Mouse (Mus musculus) splenic B cell, adult 2 months (primary cell): ENCODE results near the gene Ccdc167.

Source experiments
- DNase-seq: peaks from one replicate; pipeline ENCODE4 v3.0.0-alpha.2; 2011; ENCODE audit warnings: low read depth, low spot score
- H3K27me3 ChIP-seq: 2 replicates; pipeline ENCODE4 v1.6.1; 2012; ENCODE audit warnings: mild to moderate bottlenecking, low read length, moderate library complexity, mixed read lengths; ENCODE audit not compliant: control insufficient read depth, poor library complexity, insufficient read depth, severe bottlenecking
- H3K36me3 ChIP-seq: 2 replicates; pipeline ENCODE4 v1.6.1; 2012; ENCODE audit warnings: mild to moderate bottlenecking, low read length, moderate library complexity, mixed read lengths; ENCODE audit not compliant: control insufficient read depth, poor library complexity, insufficient read depth, severe bottlenecking

Gene Ccdc167

DNA sequence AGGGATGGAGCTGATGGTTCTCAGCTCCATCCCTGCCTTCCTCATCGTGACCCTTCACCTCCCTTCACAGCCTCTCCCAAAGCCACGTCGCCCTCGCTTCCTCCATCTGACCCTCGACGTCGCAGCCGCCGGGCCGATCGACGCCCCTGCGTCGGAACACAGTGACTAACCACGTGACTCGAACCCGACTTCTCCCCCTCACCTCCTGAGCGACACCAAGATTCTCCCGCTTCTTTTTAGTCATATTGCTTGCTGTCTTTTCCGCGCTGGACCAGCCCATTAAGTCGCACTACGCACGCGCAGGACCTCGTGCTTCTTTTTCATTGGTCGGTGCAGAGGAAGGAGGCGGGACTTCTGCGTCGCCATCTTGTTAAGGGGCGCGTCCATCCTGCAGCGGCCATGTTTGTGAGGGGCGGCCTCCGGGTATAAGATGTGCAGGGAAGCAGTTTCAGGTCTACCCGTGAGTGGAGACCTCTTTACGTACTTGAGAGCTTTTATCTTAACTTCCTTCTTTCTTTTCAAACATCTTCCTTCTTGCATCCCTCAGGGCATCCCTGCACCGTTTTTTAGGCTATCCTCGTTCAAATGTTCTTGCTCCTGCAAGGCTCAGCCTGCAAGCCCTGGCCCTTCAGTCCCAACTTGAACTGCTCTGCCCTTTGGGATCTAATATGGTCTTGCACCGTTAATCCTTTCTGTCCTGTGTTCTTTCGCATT is at the start of gene Ccdc167:
Ccdc167 (minus strand) TSS at position 313 of the 714 bp plus-strand sequence.
- peak; percentile 98 for DNase-seq
- H3K36me3 ChIP-seq: no peaks in the 10 kb centered on the region
- H3K27me3 ChIP-seq: no peaks in the 10 kb centered on the region; the same call in 1 of the 2 replicates

DNA sequence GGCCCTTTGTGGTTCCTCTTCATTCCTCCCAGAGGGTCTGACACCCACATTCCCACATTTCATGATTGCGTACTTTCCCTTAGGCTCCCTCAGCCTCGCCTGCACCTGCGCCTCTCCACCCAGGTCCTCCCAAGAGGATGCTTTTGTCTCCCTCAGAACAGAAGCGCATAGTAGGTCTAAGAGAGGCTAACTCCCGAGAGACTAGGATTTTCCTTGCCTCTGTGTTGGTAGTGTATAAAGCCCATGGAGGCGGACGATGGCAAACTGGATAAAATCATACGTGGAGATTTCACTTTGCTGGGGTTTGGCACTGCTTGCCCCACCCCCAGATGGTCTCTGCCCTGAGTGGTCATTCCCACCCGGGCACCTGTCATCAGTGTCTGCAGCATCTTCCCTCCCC is 48.5 kb upstream of the Ccdc167 start:
- Histone ChIP-seq H3K36me3 (no peaks in the 10 kb centered on the region), H3K27me3 (no peaks in the 10 kb centered on the region)
- DNase-seq: no peak

DNA sequence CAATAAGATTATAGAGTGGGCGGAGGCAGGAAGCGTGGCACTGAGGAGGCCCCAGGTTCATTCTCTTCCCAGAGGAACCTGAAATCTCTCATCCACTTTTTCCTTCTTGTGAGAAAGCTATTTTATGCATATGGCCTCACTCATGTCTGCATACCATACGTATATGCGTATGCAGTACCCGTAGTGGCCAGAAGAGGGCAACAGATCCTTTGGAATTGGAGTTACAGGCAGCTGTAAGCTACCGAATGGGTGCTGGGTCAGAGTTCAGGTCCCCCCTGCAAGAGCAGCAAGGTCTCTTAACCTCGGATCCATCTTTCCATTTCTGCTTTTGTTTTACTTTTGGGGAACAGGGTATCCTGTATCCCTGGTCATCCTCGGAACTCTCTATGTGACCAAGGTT is 45.7 kb upstream of the Ccdc167 start:
- DNase-seq: peak; percentile 80
- Histone ChIP-seq H3K36me3 (no peaks in the 10 kb centered on the region), H3K27me3 (no peaks in the 10 kb centered on the region)

DNA sequence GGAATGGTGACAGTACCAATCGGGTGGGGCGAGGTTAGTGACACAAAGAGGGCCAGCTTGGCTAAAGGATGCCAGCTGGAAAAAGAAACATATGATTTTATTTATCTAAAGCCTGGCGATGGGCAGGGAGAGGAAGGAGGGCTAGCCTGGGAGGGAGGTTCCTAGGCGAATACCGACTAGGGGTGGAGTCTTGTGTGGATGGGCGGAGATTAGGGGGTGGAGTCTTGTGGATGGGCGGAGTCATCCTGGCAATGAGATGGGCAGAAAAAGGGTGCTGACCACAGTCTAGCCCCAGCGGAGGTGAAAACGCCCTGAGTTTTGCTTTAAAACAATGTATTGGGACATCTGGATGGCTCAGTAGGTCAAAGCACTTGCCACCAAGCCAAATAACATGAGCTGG is 45.1 kb upstream of the Ccdc167 start:
- Histone ChIP-seq H3K36me3 (no peaks in the 10 kb centered on the region), H3K27me3 (no peaks in the 10 kb centered on the region)
- DNase-seq: no peak

DNA sequence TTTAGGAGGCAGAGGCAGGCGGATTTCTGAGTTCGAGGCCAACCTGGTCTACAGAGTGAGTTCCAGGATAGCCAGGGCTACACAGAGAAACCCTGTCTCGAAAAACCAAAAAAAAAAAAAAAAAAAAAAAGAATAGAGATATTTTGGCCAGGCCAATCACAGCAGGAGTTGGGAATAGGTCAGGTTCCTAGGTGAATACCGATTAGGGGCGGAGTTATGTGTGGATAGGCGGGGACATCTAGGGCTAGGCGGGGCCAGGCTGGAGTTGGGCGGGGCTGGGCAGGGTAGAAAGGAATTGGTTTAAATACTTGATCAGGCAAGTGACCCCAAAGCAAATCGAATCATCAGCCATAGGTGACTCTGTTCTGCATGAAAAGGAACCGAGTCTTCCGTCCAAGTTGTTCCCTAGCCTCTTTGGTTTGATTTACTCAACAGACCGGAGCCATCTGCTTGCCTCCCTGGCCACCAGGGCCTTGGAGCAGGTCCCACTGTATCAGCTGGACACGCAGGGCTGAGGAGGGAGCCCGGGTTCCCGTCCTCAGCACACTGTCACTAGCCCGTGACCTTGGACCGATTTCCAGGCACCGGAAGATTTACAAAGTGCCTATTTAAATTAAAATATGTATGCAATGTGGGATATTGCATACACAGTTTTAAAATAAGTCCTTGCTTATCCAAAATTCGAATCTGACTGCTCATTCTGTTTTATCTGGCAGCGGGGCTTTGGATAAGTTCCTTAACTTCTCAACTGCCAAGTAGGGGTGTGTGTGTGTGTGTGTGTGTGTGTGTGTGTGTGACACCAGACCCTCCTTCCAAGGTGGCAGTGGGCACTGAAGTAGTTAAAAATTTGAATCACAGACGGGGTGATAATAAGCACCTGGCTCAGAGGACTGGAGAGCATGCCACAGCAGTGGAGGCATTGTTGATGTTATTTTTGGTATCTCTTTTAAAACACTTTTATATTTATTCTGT is 43.8 kb upstream of the Ccdc167 start:
- Histone ChIP-seq H3K27me3 (no peaks in the 10 kb centered on the region), H3K36me3 (no peaks in the 10 kb centered on the region)
- DNase-seq: no peak

DNA sequence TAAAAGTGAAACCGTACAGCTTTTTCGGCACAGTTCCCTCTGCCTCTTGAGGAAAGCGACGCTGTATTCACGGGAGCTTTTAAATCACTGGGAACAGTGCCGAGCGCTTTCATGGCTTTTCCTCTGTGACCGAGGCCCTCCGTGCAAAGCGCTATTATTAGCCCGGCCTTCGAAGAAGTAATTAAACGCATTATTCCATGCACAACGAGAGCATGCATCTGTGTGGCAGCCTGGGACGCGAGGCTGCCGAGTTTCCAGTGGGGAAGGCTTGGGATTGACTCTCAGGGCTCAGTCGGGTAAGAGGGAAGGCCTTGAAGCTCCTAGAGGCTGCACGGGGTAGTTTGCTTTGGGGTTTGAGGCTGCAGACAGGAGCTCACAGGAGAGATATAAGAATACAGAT is 43.1 kb upstream of the Ccdc167 start:
- DNase-seq: no peak
- Histone ChIP-seq H3K27me3 (no peaks in the 10 kb centered on the region), H3K36me3 (no peaks in the 10 kb centered on the region)

DNA sequence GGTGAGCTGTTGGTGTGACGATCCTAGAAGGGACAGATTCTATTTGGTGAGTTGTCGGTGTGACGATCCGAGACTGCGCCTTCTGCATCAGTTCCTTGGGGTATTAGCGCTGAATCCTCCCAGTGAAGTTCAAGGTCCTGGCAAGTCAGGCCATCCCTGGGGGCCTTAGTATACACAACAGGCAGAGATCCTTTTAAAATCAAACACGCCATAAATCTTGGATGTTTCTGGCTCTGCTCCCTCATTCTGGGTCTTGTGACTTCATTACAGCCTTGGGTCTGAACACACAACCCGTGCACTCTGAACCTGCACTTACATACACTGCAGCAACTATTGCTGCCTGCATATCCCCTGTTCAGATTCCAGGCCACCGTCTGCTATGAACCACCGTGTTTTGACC is 39.5 kb upstream of the Ccdc167 start:
- no peaks in the 10 kb centered on the region for H3K36me3 ChIP-seq
- H3K27me3 ChIP-seq: no peaks in the 10 kb centered on the region
- no peak for DNase-seq

DNA sequence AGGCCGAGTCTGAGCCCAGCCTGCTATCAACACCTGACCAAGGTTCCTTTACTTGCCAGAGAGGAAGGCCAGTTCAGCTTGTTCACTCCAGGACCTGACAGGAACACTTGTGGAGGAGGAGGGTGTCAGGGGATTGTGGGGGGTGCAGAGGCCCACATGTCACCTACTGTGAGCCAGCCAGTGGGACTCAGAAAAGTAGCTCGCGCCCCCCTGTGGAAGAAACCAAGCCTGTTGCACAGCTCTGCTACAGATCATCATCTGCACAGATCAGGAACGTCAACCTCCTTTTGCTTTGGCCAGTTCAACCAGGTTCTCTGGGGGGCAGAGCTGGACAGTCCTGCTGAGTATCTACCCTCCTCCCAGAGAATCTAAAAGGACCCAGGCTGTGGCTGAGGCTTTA is 37.7 kb upstream of the Ccdc167 start:
- H3K27me3 ChIP-seq: no peaks in the 10 kb centered on the region
- no peaks in the 10 kb centered on the region for H3K36me3 ChIP-seq
- no peak for DNase-seq

DNA sequence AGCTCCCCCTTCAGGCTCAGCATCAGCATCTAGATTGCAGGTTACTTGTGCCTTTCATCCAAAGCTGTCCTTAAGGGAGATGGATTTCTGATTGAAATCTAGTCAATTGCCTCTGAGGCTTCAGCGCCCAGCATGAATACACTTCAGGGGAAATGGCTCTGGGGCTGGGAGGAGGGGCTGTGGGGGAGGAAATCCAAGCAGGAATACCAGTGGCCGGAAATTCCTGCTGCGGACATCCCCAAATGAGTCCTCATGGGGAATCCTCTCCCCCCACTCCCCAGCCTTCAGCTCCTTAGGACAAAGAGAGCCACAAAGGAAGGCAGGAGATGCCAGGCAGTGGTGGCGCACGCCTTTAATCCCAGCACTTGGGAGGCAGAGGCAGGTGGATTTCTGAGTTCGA is 30.6 kb upstream of the Ccdc167 start:
- no peak for DNase-seq
- no peaks in the 10 kb centered on the region for H3K36me3 ChIP-seq
- H3K27me3 ChIP-seq: no peaks in the 10 kb centered on the region; the same call in 1 of the 2 replicates

DNA sequence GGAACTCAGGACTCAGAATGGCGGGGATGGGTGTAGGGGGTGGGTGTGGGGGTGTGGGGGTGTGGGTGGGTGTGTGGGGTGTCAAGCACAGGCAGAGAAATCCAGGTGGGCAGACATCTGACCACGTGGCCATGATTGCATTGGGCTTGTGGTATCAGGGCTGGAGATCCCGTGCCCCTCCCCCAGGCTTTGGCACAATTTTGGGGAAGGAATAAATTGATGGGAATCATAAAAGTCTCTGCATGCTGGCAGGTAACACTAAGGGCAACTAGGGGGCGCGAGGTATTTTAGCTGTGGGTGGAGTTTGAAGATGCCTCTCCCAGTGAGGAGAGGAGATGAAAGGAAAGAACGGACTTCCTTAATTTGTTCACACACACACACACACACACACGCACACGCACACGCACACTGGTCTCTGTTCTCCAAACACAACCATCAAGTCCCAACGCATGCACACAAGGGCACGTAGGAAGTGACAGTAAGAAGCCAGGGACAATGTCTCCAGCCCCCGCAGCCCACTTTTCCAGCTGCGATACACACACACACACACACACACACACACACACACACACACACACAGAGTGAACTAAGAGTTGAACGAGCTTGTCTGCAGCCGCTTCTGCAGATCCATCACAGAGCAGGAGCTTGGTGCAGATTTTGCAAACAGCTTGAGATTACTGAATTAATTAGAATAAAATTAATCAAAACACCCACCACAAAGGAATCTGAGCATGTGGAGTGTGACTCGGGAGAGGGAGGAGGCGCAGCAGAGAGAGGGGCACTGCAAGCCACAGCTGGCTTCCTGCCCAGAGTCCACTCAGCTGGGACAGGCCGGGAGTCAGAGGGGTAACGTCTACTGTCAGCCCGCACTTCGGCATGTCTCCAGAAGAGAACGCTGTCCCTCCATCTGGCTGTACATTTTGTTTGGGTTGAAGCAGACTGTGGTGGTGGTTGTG is 21.3 kb upstream of the Ccdc167 start:
- Histone ChIP-seq H3K36me3 (no peaks in the 10 kb centered on the region), H3K27me3 (no peaks in the 10 kb centered on the region)
- peak; percentile 40 for DNase-seq

DNA sequence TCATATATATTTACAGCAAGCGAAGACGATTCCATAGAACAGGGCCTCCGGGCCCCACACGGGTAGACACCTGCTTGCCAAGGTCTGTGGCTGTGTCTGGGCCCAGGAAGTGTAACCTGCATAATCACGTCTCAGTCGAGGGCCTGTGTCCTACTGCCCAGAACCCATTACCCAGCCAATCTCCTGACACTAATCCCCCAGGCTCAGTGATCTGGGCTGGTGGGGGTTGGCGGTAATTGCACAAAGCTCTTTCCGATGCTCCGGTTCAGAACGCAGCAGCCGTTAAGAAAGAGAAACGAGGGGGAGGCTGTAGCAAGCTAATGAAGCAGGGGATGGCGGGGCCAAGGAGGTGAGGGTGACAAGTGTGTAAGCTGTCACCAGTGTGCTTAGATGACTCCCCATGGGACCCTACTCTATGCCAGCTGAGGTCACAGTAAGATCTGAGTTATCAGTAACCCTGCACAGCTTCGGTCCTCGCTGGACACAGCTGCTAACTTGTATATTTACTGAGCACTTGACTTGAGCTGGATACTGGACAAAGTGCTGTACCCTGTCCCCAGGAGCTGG is 19.7 kb upstream of the Ccdc167 start:
- H3K27me3 ChIP-seq: no peaks in the 10 kb centered on the region
- no peak for DNase-seq
- H3K36me3 ChIP-seq: no peaks in the 10 kb centered on the region

DNA sequence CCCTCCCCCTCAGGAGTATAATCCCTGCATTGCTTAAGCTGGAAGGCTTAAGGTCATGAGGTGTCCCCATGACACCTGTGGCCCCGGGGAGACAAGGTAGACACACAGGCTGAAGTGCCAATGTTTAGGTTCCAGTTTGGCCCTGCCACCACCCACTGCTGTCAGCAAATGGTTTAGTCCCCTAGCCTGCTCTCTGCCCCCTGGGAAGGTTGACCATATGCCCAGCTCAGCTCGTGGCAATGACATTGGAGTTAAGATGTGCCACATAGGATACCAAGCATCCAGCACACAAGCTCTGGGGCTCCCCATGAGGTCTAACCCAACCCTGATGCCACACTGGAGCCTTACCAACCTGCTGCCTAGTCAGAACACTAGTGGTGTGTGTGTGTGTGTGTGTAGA is 15.7 kb upstream of the Ccdc167 start:
- DNase-seq: no peak
- H3K27me3 ChIP-seq: no peaks in the 10 kb centered on the region
- H3K36me3 ChIP-seq: no peaks in the 10 kb centered on the region

DNA sequence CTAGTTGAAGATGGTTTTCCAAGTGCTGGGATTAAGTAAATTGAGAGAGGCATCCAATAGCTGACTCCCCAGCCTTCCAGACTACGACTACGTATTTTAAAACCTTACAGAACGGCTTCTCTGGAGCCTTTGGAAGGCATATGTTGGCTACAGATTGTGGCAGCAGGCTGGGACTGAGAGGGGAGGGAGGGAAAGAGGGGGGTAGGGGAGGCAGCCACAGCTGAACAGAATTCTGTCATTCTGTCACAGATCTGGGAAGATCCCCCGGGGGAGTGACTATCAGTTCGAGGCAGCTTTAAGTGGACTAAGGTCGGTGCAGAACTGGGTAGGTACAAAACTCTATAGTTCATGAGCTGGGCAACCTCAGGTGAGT is 15.1 kb upstream of the Ccdc167 start:
- Histone ChIP-seq H3K27me3 (no peaks in the 10 kb centered on the region), H3K36me3 (no peaks in the 10 kb centered on the region)
- DNase-seq: no peak

DNA sequence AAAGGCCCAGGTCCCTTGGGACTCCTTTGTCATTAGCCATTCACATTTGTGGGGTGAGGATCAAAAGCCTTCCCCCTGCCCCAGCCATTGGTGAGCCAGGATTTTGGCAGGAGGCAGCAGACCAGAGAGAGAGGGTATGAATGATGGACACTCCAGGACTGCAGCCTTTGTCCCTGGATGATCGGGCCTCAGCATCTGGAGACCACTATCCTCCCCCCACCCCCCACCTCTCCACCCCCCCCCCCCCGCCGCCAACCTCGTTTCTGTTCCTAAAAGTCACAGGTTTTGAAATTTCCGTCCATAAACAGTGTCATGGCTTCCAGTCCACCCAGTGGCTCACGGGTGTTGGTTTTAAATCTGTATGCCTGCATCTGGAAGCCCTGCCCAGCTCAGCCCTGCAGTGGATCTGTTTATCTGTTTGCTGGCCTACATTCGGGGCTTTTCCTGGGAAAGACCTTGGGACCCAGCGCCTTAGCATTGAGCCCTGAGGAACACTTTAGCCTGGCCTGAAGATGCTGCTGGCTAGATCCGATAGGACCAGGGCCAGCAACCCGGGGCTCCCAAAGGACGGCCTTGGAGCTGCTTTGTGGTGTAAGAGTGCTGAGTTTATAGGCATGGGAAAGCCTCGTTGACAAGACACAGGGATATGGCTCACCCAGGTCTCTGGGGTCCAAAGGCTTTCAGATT is 14.6 kb upstream of the Ccdc167 start:
- H3K27me3 ChIP-seq: no peaks in the 10 kb centered on the region
- no peak for DNase-seq
- H3K36me3 ChIP-seq: no peaks in the 10 kb centered on the region
